13 mouse cellular contexts compared by ENCODE assay signal in genomic region chr10:71273008-71273739, GRCm38 (mm10). TPM values are rescaled to one million over a fixed set of nuclear protein-coding genes. Genes with fewer than 3 reads are reported as not detected.
DNase-seq lines count a peak whose midpoint lies in the region; ATAC-seq and TF ChIP-seq lines count a peak whose summit lies in the region.
"Had no signal": no experiment of that assay in that cellular context is flagged by ENCODE, and none has a peak within 500 bp of the region (broad histone marks: within the 10 kb centered on the region; RNA-seq: fewer than 3 reads in every experiment).

No protein-coding gene starts in this region.

- no peaks in the 10 kb centered on the region for H3K27me3 ChIP-seq in forebrain, postnatal 0 days (ENCODE audit: insufficient read depth, low read length)
- H3K27me3 ChIP-seq: heart, embryonic 12.5 days had no signal

- peaks cover 12% of the 10 kb centered on the region; the same call in 1 of the 2 replicates for H3K4me1 ChIP-seq in forebrain, postnatal 0 days (ENCODE audit: insufficient read depth)

- intact Hi-C loops in left cerebral cortex, postnatal 36 days (cut with DNase I) = no loop called here
- intact Hi-C loops in gastrocnemius, postnatal 14 days (cut with DNase I; ENCODE audit: low total_unique reads) = no loop called here

- no peak overlapping the region for H3K4me2 ChIP-seq in forebrain, postnatal 0 days (ENCODE audit: low read depth)
- H3K4me2 ChIP-seq: heart, embryonic 12.5 days; liver, embryonic 11.5 days had no signal

- H3K27ac ChIP-seq in forebrain, postnatal 0 days (ENCODE audit: low read depth, low read length) = 0 out of 2 replicates have a peak overlapping the region, but pooled peaks have one; percentile 15

- peak; percentile 82 for ATAC-seq in frontal cortex, adult (ENCODE audit: low TSS enrichment)
- ATAC-seq in forebrain, postnatal 0 days = peak; percentile 82
- ATAC-seq: CD4-positive, CD25-positive, alpha-beta regulatory T cell, adult 4 months had no signal

- no peak overlapping the region for H3K9ac ChIP-seq in forebrain, postnatal 0 days
- H3K9ac ChIP-seq: heart, embryonic 12.5 days had no signal

- WGBS in forebrain, postnatal 0 days = 43% methylated on average over 9 of the region's 9 CpGs

- H3K9me3 ChIP-seq in forebrain, postnatal 0 days (ENCODE audit: low read length) = no peaks in the 10 kb centered on the region
- H3K9me3 ChIP-seq: heart, embryonic 12.5 days had no signal

- H3K4me3 ChIP-seq in forebrain, postnatal 0 days (ENCODE audit: low read depth, low read length) = no peak overlapping the region
- H3K4me3 ChIP-seq: heart, embryonic 12.5 days had no signal

- no peak for TF ChIP-seq CTCF in brain, embryonic 14.5 days (IDR thresholded peaks at IDR 0.05; ENCODE audit: borderline replicate concordance, extremely low read depth, insufficient read depth, insufficient read length)
- no peak for TF ChIP-seq CTCF in forebrain, postnatal 0 days (IDR thresholded peaks at IDR 0.05; ENCODE audit: low read depth)

- no peak for TF ChIP-seq POLR2A in brain, embryonic 14.5 days (IDR thresholded peaks at IDR 0.05; ENCODE audit: borderline replicate concordance, extremely low read depth, insufficient read depth, insufficient read length, poor library complexity, severe bottlenecking)

- no peak for DNase-seq in frontal cortex, postnatal 25 days (ENCODE audit: low spot score in 2 of 2)
- peak; percentile 81 for DNase-seq in brain, embryonic 14.5 days (ENCODE audit: low read depth)
- peak; percentile 41 for DNase-seq in forebrain, postnatal 0 days
- peak; percentile 35 to 37 for DNase-seq in left cerebral cortex, postnatal 36 days (ENCODE audit: low spot score in 2 of 2)
- DNase-seq in thymus, postnatal 4 days = no peak
- no peak for DNase-seq in gastrocnemius, postnatal 14 days
- DNase-seq in heart, adult 8-10 months (ENCODE audit: low spot score) = no peak
- DNase-seq: kidney, adult 2 months; thymus, adult 2 months had no signal

- no peaks in the 10 kb centered on the region for H3K36me3 ChIP-seq in forebrain, postnatal 0 days (ENCODE audit: insufficient read depth)

RNA-seq across cellular contexts. Expression of gene Ube2d1, which starts 11.9 kb away (rescaled TPM):
- polyA plus RNA-seq in brain, embryonic 14.5 days (2012; rRNA removed) = 239 and 272 TPM in 2 replicates
- total RNA-seq in forebrain, postnatal 0 days (2014; rRNA removed) = 80.7 and 82.6 TPM in 2 replicates
- polyA plus RNA-seq in forebrain, postnatal 0 days (2015; fragmentation: Nextera tagmentation; extraction: Ambion mirVana) = 227 and 232 TPM in 2 replicates
- 10 to 100 TPM; 49.9 to 51.8 TPM for total RNA-seq in left cerebral cortex, postnatal 36 days (2021)
- 100 to 1,000 TPM; 150 to 153 TPM for total RNA-seq in gastrocnemius, postnatal 14 days (2021)
- total RNA-seq in heart, adult 8-10 months (2022) = 10 to 100 TPM; 44.7 to 54.1 (median 47.0) TPM

RNA-seq across cellular contexts. Expression of gene Tfam, which starts 35.1 kb away (rescaled TPM):
- polyA plus RNA-seq in brain, embryonic 14.5 days (2012; rRNA removed) = 19.2 and 20.4 TPM in 2 replicates
- 25.1 and 50.9 TPM in 2 replicates for total RNA-seq in forebrain, postnatal 0 days (2014; rRNA removed)
- polyA plus RNA-seq in forebrain, postnatal 0 days (2015; fragmentation: Nextera tagmentation; extraction: Ambion mirVana) = 46.9 and 47.7 TPM in 2 replicates
- total RNA-seq in left cerebral cortex, postnatal 36 days (2021) = 10 to 100 TPM; 31.4 to 32.9 TPM
- 10 to 100 TPM; 48.1 to 51.2 TPM for total RNA-seq in gastrocnemius, postnatal 14 days (2021)
- total RNA-seq in heart, adult 8-10 months (2022) = 10 to 100 TPM; 48.6 to 80.2 (median 59.5) TPM

Comparison
In these comparisons a context has a peak if more than half of its experiments do, and no peak if none do; other contexts are left out.
1. DNase-seq: peak in brain, embryonic 14.5 days (single experiment), forebrain, postnatal 0 days (single experiment) and left cerebral cortex, postnatal 36 days (2 of 2); none in frontal cortex, postnatal 25 days (0 of 2), thymus, postnatal 4 days (single experiment), gastrocnemius, postnatal 14 days (single experiment) and heart, adult 8-10 months (single experiment).